Mouse (Mus musculus) heart, embryonic 10.5 days (tissue): ENCODE measurements around the gene 1700016C15Rik. TPM values are rescaled to one million over a fixed set of nuclear protein-coding genes. Genes with fewer than 3 reads are reported as not detected.
A peak's percentile ranks its signal among the peaks of the same experiment; 100 is the strongest.

Experiments used
- DNase-seq: peaks from one replicate; pipeline ENCODE4 v3.0.0-alpha.2; 2017; ENCODE audit warnings: low spot score
- H3K27ac ChIP-seq: fragments of 300-500 bp; sonication (generic); 2 replicates; pipeline ENCODE4 v1.5.1; 2016; ENCODE audit warnings: mild to moderate bottlenecking
- H3K27me3 ChIP-seq: fragments of 300-500 bp; sonication (generic); 2 replicates; pipeline ENCODE4 v1.6.1; 2016; ENCODE audit warnings: mild to moderate bottlenecking; ENCODE audit not compliant: poor library complexity, insufficient read depth, severe bottlenecking
- H3K36me3 ChIP-seq: fragments of 300-500 bp; sonication (generic); 2 replicates; pipeline ENCODE4 v1.6.1; 2016; ENCODE audit warnings: mild to moderate bottlenecking, moderate library complexity
- H3K4me1 ChIP-seq: fragments of 300-500 bp; sonication (generic); 2 replicates; pipeline ENCODE4 v1.6.1; 2016; ENCODE audit warnings: mild to moderate bottlenecking
- H3K4me3 ChIP-seq: fragments of 300-500 bp; sonication (generic); 2 replicates; pipeline ENCODE4 v1.5.1; 2016; ENCODE audit warnings: mild to moderate bottlenecking, moderate library complexity
- H3K9me3 ChIP-seq: fragments of 300-500 bp; sonication (generic); 2 replicates; pipeline ENCODE4 v1.6.1; 2016; ENCODE audit warnings: mild to moderate bottlenecking, moderate library complexity
- WGBS: fragments of 180-500 bp; shearing (Covaris S2); methylation state at CpG from one replicate; pipeline ENCODE4 v1.1.7; 2016; 5-methylcytosine and 5-hydroxymethylcytosine counted together
- polyA plus RNA-seq: library from polyadenylated mRNA; unstranded; fragments of >200 nt; fragmentation: Nextera tagmentation; extraction: Ambion mirVana; gene quantifications from 2 replicates; pipeline ENCODE4 v1.2.1, GENCODE M21; 2016

1700016C15Rik gene
- polyA plus RNA-seq, 1 experiment from 2014 or later, result not detected

GRCm38 (mm10) chr1:177792835-177793234 lies 63.2 kb downstream of the 1700016C15Rik start:
- Histone ChIP-seq H3K4me3 (no peak overlapping the region), H3K4me1 (peaks cover 9% of the 10 kb centered on the region), H3K36me3 (peaks cover 10% of the 10 kb centered on the region; the same call in 1 of the 2 replicates), H3K27me3 (no peaks in the 10 kb centered on the region), H3K27ac (no peak overlapping the region), H3K9me3 (no peaks in the 10 kb centered on the region)
- WGBS, result 87% methylated on average over 3 of the region's 3 CpGs
- DNase-seq, result no peak

- H3K27me3 ChIP-seq, result no peaks in the 10 kb centered on the region
- no peaks in the 10 kb centered on the region for H3K9me3 ChIP-seq
- DNase-seq, result no peak
- peak overlapping the region; percentile 80 for H3K27ac ChIP-seq
- WGBS, result 12% methylated on average over 8 of the region's 8 CpGs
- H3K4me3 ChIP-seq, result peak overlapping the region; percentile 91
- H3K36me3 ChIP-seq, result peaks cover under 1% of the 10 kb centered on the region; the same call in 1 of the 2 replicates
- H3K4me1 ChIP-seq, result peaks cover 9% of the 10 kb centered on the region
Observed at GRCm38 (mm10) chr1:177794866-177795265, 65.3 kb downstream of the 1700016C15Rik start.

GRCm38 (mm10) chr1:177795421-177796192 lies 66.0 kb downstream of the 1700016C15Rik start:
- Histone ChIP-seq H3K4me3 (peak overlapping the region; percentile 91), H3K27me3 (no peaks in the 10 kb centered on the region), H3K27ac (peak overlapping the region; percentile 94), H3K4me1 (peaks cover 9% of the 10 kb centered on the region), H3K36me3 (no peaks in the 10 kb centered on the region), H3K9me3 (no peaks in the 10 kb centered on the region)
- peak; percentile 89 for DNase-seq
- WGBS, result under 1% methylated on average over 41 of the region's 41 CpGs

GRCm38 (mm10) chr1:177796193-177796939 lies 66.8 kb downstream of the 1700016C15Rik start, which contains the start of gene Adss:
Gene Adss, minus strand, starts transcription at chr1:177796511.
- peaks cover 9% of the 10 kb centered on the region for H3K4me1 ChIP-seq
- WGBS, result under 1% methylated on average over 64 of the region's 64 CpGs
- no peaks in the 10 kb centered on the region for H3K36me3 ChIP-seq
- no peaks in the 10 kb centered on the region for H3K9me3 ChIP-seq
- peak within 1 kb of the TSS; percentile 91 for H3K4me3 ChIP-seq
- DNase-seq, result peak; percentile 98
- no peaks in the 10 kb centered on the region for H3K27me3 ChIP-seq
- H3K27ac ChIP-seq, result peak within 1 kb of the TSS; percentile 94

GRCm38 (mm10) chr1:177797151-177797755 lies 67.6 kb downstream of the 1700016C15Rik start:
- Histone ChIP-seq H3K27ac (peak overlapping the region; percentile 94; the same call in 1 of the 2 replicates), H3K36me3 (no peaks in the 10 kb centered on the region), H3K4me1 (peaks cover 9% of the 10 kb centered on the region), H3K9me3 (no peaks in the 10 kb centered on the region), H3K27me3 (no peaks in the 10 kb centered on the region), H3K4me3 (no peak overlapping the region)
- no peak for DNase-seq
- 66% methylated on average over 8 of the region's 8 CpGs for WGBS

Other genes with a start within 250 kb of the 1700016C15Rik start
- gene Adss, start 66.7 kb downstream of the 1700016C15Rik start, polyA plus RNA-seq, result 34.5 and 44.0 TPM in 2 replicates